8 mouse cellular contexts compared by ENCODE assay signal in genomic region chr14:88469956-88470355, GRCm38 (mm10). TPM values are rescaled to one million over a fixed set of nuclear protein-coding genes. Genes with fewer than 3 reads are reported as not detected.
DNase-seq lines count a peak whose midpoint lies in the region; ATAC-seq and TF ChIP-seq lines count a peak whose summit lies in the region.

No protein-coding gene starts in this region.

- intact Hi-C loops in gastrocnemius, adult 2 months (cut with DNase I), result no loop called here
- intact Hi-C loops in gastrocnemius, postnatal 14 days (cut with DNase I; ENCODE audit: low total_unique reads), result loop anchor here (5.0 kb wide), 1 partner anchor 1008 kb away; no protein-coding TSS in a partner anchor

- WGBS in forebrain, postnatal 0 days, result under 1% methylated on average over 9 of the region's 9 CpGs
- WGBS in midbrain, embryonic 10.5 days, result under 1% methylated on average over 9 of the region's 9 CpGs

- peak overlapping the region; percentile 57; the same call in 1 of the 2 replicates for H3K9ac ChIP-seq in forebrain, postnatal 0 days

- H3K9me3 ChIP-seq in forebrain, postnatal 0 days (ENCODE audit: low read length), result no peaks in the 10 kb centered on the region
- no peaks in the 10 kb centered on the region for H3K9me3 ChIP-seq in midbrain, embryonic 10.5 days (replicated peaks)

- TF ChIP-seq CTCF in gastrocnemius, adult 2 months (IDR thresholded peaks at IDR 0.05), result no peak
- TF ChIP-seq CTCF in forebrain, postnatal 0 days (IDR thresholded peaks at IDR 0.05; ENCODE audit: low read depth), result no peak

- no peaks in the 10 kb centered on the region for H3K27me3 ChIP-seq in forebrain, postnatal 0 days (ENCODE audit: insufficient read depth, low read length)
- peaks cover 39% of the 10 kb centered on the region for H3K27me3 ChIP-seq in midbrain, embryonic 10.5 days (ENCODE audit: low read depth, poor library complexity, severe bottlenecking)

- peak overlapping the region; percentile 92 for H3K4me2 ChIP-seq in forebrain, postnatal 0 days (ENCODE audit: low read depth)

- 0 out of 2 replicates have a peak, but pooled peaks cover 3% of the 10 kb centered on the region for H3K4me1 ChIP-seq in forebrain, postnatal 0 days (ENCODE audit: insufficient read depth)
- H3K4me1 ChIP-seq in midbrain, embryonic 10.5 days, result peaks cover 18% of the 10 kb centered on the region

- H3K4me3 ChIP-seq in gastrocnemius, adult 2 months, result peak overlapping the region; percentile 62
- H3K4me3 ChIP-seq in forebrain, postnatal 0 days (ENCODE audit: low read depth, low read length), result peak overlapping the region; percentile 54
- peak overlapping the region; percentile 65 for H3K4me3 ChIP-seq in midbrain, embryonic 10.5 days

- no peaks in the 10 kb centered on the region for H3K36me3 ChIP-seq in forebrain, postnatal 0 days (ENCODE audit: insufficient read depth)
- no peaks in the 10 kb centered on the region for H3K36me3 ChIP-seq in midbrain, embryonic 10.5 days

- DNase-seq in gastrocnemius, adult 2 months, result no peak
- no peak for DNase-seq in gastrocnemius, postnatal 14 days
- peak; percentile 12 for DNase-seq in Muller cell, postnatal 12 days (ENCODE audit: inconsistent ontology term)
- DNase-seq in forebrain, postnatal 0 days, result no peak
- no peak for DNase-seq in midbrain, embryonic 10.5 days (ENCODE audit: low spot score)
- DNase-seq in c-Kit-positive CD71-positive TER-119-positive erythroid progenitor cells, embryonic 14.5 days (ENCODE audit: low spot score), result no peak
- DNase-seq in adrenal gland, postnatal 14 days, result no peak
- no peak for DNase-seq in urinary bladder, postnatal 14 days (ENCODE audit: low spot score)

- ATAC-seq in forebrain, postnatal 0 days, result 0 out of 2 replicates have a peak, but pooled peaks have one; percentile 10

- no peak overlapping the region for H3K27ac ChIP-seq in gastrocnemius, adult 2 months
- no peak overlapping the region for H3K27ac ChIP-seq in forebrain, postnatal 0 days (ENCODE audit: low read depth, low read length)
- H3K27ac ChIP-seq in midbrain, embryonic 10.5 days (replicated peaks), result no peak overlapping the region; the same call in 1 of the 2 replicates

RNA-seq across cellular contexts. Expression of gene Pcdh20, which starts 1.2 kb away (rescaled TPM):
- under 1 TPM; 0.33 to 0.78 TPM for total RNA-seq in gastrocnemius, adult 2 months (2021)
- total RNA-seq in gastrocnemius, postnatal 14 days (2021), result 1 to 10 TPM; 1.5 to 2.4 TPM
- total RNA-seq in forebrain, postnatal 0 days (2014; rRNA removed), result 14.1 and 16.0 TPM in 2 replicates
- 6.1 and 8.2 TPM in 2 replicates for polyA plus RNA-seq in forebrain, postnatal 0 days (2015; fragmentation: Nextera tagmentation; extraction: Ambion mirVana)
- 0.38 and 0.97 TPM in 2 replicates for polyA plus RNA-seq in midbrain, embryonic 10.5 days (2016; fragmentation: Nextera tagmentation; extraction: Ambion mirVana)
- 1.0 and 1.4 TPM in 2 replicates for total RNA-seq in adrenal gland, postnatal 14 days (2021)
